In genomic region chr4:151996951-151997222, GRCm38 (mm10) we compare ENCODE assay signal across 8 mouse cellular contexts. TPM values are rescaled to one million over a fixed set of nuclear protein-coding genes. Genes with fewer than 3 reads are reported as not detected.
DNase-seq lines count a peak whose midpoint lies in the region; ATAC-seq and TF ChIP-seq lines count a peak whose summit lies in the region.

No protein-coding gene starts in this region.

- 0 out of 2 replicates have a peak, but pooled peaks cover 7% of the 10 kb centered on the region for H3K79me2 ChIP-seq in liver, adult 2 months (ENCODE audit: control insufficient read depth, insufficient read depth, low read length)

- no peaks in the 10 kb centered on the region for H3K9me3 ChIP-seq in embryonic facial prominence, embryonic 13.5 days
- no peaks in the 10 kb centered on the region for H3K9me3 ChIP-seq in intestine, embryonic 16.5 days (ENCODE audit: control insufficient read depth, low read length)
- no peaks in the 10 kb centered on the region for H3K9me3 ChIP-seq in neural tube, embryonic 13.5 days

- ATAC-seq in embryonic facial prominence, embryonic 13.5 days (ENCODE audit: insufficient number of reproducible peaks, insufficient read depth, low FRiP score, low TSS enrichment, low read depth) = no peak
- ATAC-seq in intestine, embryonic 16.5 days = no peak
- ATAC-seq in neural tube, embryonic 13.5 days (ENCODE audit: low read depth) = no peak

- DNase-seq in liver, adult 2 months (ENCODE audit: extremely low read depth, low read depth, low spot score) = no peak
- no peak for DNase-seq in liver
- no peak for DNase-seq in layer of hippocampus, postnatal 25 days (ENCODE audit: extremely low spot score in 1 of 2, low spot score in 1 of 2)
- no peak for DNase-seq in spleen, postnatal 36 days (ENCODE audit: low spot score in 2 of 2)
- no peak for DNase-seq in thymus, postnatal 0 days (ENCODE audit: low spot score)

- no peak for TF ChIP-seq POLR2A in liver, adult 2 months (IDR thresholded peaks at IDR 0.05; ENCODE audit: extremely low read depth, insufficient read depth, low read length)

- no peaks in the 10 kb centered on the region for H3K4me1 ChIP-seq in liver, adult 2 months (ENCODE audit: control insufficient read depth, insufficient read depth, low read length)
- peaks cover 23% of the 10 kb centered on the region for H3K4me1 ChIP-seq in embryonic facial prominence, embryonic 13.5 days
- H3K4me1 ChIP-seq in intestine, embryonic 16.5 days (ENCODE audit: control insufficient read depth, insufficient read depth, low read length) = peaks cover 21% of the 10 kb centered on the region
- peaks cover 29% of the 10 kb centered on the region for H3K4me1 ChIP-seq in neural tube, embryonic 13.5 days (replicated peaks)

- WGBS in liver, adult 2 months = under 1% methylated on average over 13 of the region's 13 CpGs
- WGBS in embryonic facial prominence, embryonic 13.5 days = 4% methylated on average over 13 of the region's 13 CpGs
- WGBS in intestine, embryonic 16.5 days = 3% methylated on average over 13 of the region's 13 CpGs
- 5% methylated on average over 13 of the region's 13 CpGs for WGBS in neural tube, embryonic 13.5 days

- peak overlapping the region; percentile 81 for H3K27ac ChIP-seq in liver, adult 2 months (replicated peaks; ENCODE audit: insufficient read depth, low read depth, low read length)
- peak overlapping the region; percentile 89 for H3K27ac ChIP-seq in embryonic facial prominence, embryonic 13.5 days
- H3K27ac ChIP-seq in intestine, embryonic 16.5 days (ENCODE audit: low read length) = peak overlapping the region; percentile 88
- peak overlapping the region; percentile 89 for H3K27ac ChIP-seq in neural tube, embryonic 13.5 days (replicated peaks)

- no peak for TF ChIP-seq CTCF in liver, adult 2 months (IDR thresholded peaks at IDR 0.05; ENCODE audit: low read depth, low read length)

- H3K9ac ChIP-seq in liver, adult 2 months (ENCODE audit: low read depth, low read length) = peak overlapping the region; percentile 87
- peak overlapping the region; percentile 79 for H3K9ac ChIP-seq in embryonic facial prominence, embryonic 13.5 days
- peak overlapping the region; percentile 88 for H3K9ac ChIP-seq in intestine, embryonic 16.5 days (ENCODE audit: low read depth, low read length)
- H3K9ac ChIP-seq in neural tube, embryonic 13.5 days = peak overlapping the region; percentile 83

- peak overlapping the region; percentile 87 for H3K4me3 ChIP-seq in liver, adult 2 months (ENCODE audit: insufficient read depth, low read depth, low read length)
- peak overlapping the region; percentile 98 for H3K4me3 ChIP-seq in embryonic facial prominence, embryonic 13.5 days
- peak overlapping the region; percentile 98 for H3K4me3 ChIP-seq in intestine, embryonic 16.5 days (ENCODE audit: low read length)
- H3K4me3 ChIP-seq in neural tube, embryonic 13.5 days = peak overlapping the region; percentile 98

- no peaks in the 10 kb centered on the region for H3K36me3 ChIP-seq in liver, adult 2 months (ENCODE audit: control insufficient read depth, insufficient read depth, low read length)
- peaks cover 9% of the 10 kb centered on the region for H3K36me3 ChIP-seq in embryonic facial prominence, embryonic 13.5 days
- H3K36me3 ChIP-seq in intestine, embryonic 16.5 days (ENCODE audit: control insufficient read depth, insufficient read depth, low read length) = peaks cover 4% of the 10 kb centered on the region
- H3K36me3 ChIP-seq in neural tube, embryonic 13.5 days = peaks cover 13% of the 10 kb centered on the region

- H3K27me3 ChIP-seq in liver, adult 2 months (ENCODE audit: control insufficient read depth, insufficient read depth, low read length) = no peaks in the 10 kb centered on the region
- no peaks in the 10 kb centered on the region for H3K27me3 ChIP-seq in embryonic facial prominence, embryonic 13.5 days
- no peaks in the 10 kb centered on the region for H3K27me3 ChIP-seq in intestine, embryonic 16.5 days (replicated peaks; ENCODE audit: control insufficient read depth, insufficient read depth, low read length)
- no peaks in the 10 kb centered on the region for H3K27me3 ChIP-seq in neural tube, embryonic 13.5 days

- H3K4me2 ChIP-seq in embryonic facial prominence, embryonic 13.5 days = peak overlapping the region; percentile 66
- peak overlapping the region; percentile 60 for H3K4me2 ChIP-seq in intestine, embryonic 16.5 days (ENCODE audit: low read depth, low read length)
- H3K4me2 ChIP-seq in neural tube, embryonic 13.5 days = peak overlapping the region; percentile 66

RNA-seq across cellular contexts. Expression of gene Phf13, which starts 0.8 kb away (rescaled TPM):
- total RNA-seq in liver, adult 2 months (2014; rRNA removed) = 1.3 and 1.4 TPM in 2 replicates
- 1.9 and 2.7 TPM in 2 replicates for polyA plus RNA-seq in liver, adult 2 months (2012; rRNA removed)
- polyA plus RNA-seq in embryonic facial prominence, embryonic 13.5 days (2015; fragmentation: Nextera tagmentation; extraction: Ambion mirVana) = 38.0 and 38.1 TPM in 2 replicates
- polyA plus RNA-seq in intestine, embryonic 16.5 days (2015; fragmentation: Nextera tagmentation; extraction: Ambion mirVana) = 15.5 and 16.7 TPM in 2 replicates
- 19.1 and 20.6 TPM in 2 replicates for polyA plus RNA-seq in neural tube, embryonic 13.5 days (2015; fragmentation: Nextera tagmentation; extraction: Ambion mirVana)
- total RNA-seq in layer of hippocampus, postnatal 25 days (2021) = 10 to 100 TPM; 11.7 to 12.5 TPM
- polyA plus RNA-seq in thymus, postnatal 0 days (2015; fragmentation: Nextera tagmentation; extraction: Ambion mirVana) = 10.0 and 11.3 TPM in 2 replicates

RNA-seq across cellular contexts. Expression of gene Thap3, which starts 8.1 kb away (rescaled TPM):
- 7.9 and 8.0 TPM in 2 replicates for total RNA-seq in liver, adult 2 months (2014; rRNA removed)
- polyA plus RNA-seq in liver, adult 2 months (2012; rRNA removed) = 20.8 and 24.1 TPM in 2 replicates
- polyA plus RNA-seq in embryonic facial prominence, embryonic 13.5 days (2015; fragmentation: Nextera tagmentation; extraction: Ambion mirVana) = 56.3 and 61.2 TPM in 2 replicates
- polyA plus RNA-seq in intestine, embryonic 16.5 days (2015; fragmentation: Nextera tagmentation; extraction: Ambion mirVana) = 27.0 and 29.0 TPM in 2 replicates
- polyA plus RNA-seq in neural tube, embryonic 13.5 days (2015; fragmentation: Nextera tagmentation; extraction: Ambion mirVana) = 33.6 and 33.8 TPM in 2 replicates
- total RNA-seq in layer of hippocampus, postnatal 25 days (2021) = 10 to 100 TPM; 24.3 to 25.5 TPM
- 30.7 and 41.4 TPM in 2 replicates for polyA plus RNA-seq in thymus, postnatal 0 days (2015; fragmentation: Nextera tagmentation; extraction: Ambion mirVana)

RNA-seq across cellular contexts. Expression of gene Klhl21, which starts 11.7 kb away (rescaled TPM):
- 25.8 and 30.8 TPM in 2 replicates for total RNA-seq in liver, adult 2 months (2014; rRNA removed)
- polyA plus RNA-seq in liver, adult 2 months (2012; rRNA removed) = 21.8 and 23.9 TPM in 2 replicates
- 10.1 TPM in 2 replicates for polyA plus RNA-seq in embryonic facial prominence, embryonic 13.5 days (2015; fragmentation: Nextera tagmentation; extraction: Ambion mirVana)
- polyA plus RNA-seq in intestine, embryonic 16.5 days (2015; fragmentation: Nextera tagmentation; extraction: Ambion mirVana) = 7.4 and 8.3 TPM in 2 replicates
- 4.5 TPM in 2 replicates for polyA plus RNA-seq in neural tube, embryonic 13.5 days (2015; fragmentation: Nextera tagmentation; extraction: Ambion mirVana)
- total RNA-seq in layer of hippocampus, postnatal 25 days (2021) = 10 to 100 TPM; 19.1 to 20.7 TPM
- 8.9 and 10.2 TPM in 2 replicates for polyA plus RNA-seq in thymus, postnatal 0 days (2015; fragmentation: Nextera tagmentation; extraction: Ambion mirVana)

RNA-seq across cellular contexts. Expression of gene Zbtb48, which starts 30.6 kb away (rescaled TPM):
- total RNA-seq in liver, adult 2 months (2014; rRNA removed) = 12.0 and 16.0 TPM in 2 replicates
- 11.8 and 16.6 TPM in 2 replicates for polyA plus RNA-seq in liver, adult 2 months (2012; rRNA removed)
- polyA plus RNA-seq in embryonic facial prominence, embryonic 13.5 days (2015; fragmentation: Nextera tagmentation; extraction: Ambion mirVana) = 17.5 and 22.9 TPM in 2 replicates
- 13.5 and 16.6 TPM in 2 replicates for polyA plus RNA-seq in intestine, embryonic 16.5 days (2015; fragmentation: Nextera tagmentation; extraction: Ambion mirVana)
- polyA plus RNA-seq in neural tube, embryonic 13.5 days (2015; fragmentation: Nextera tagmentation; extraction: Ambion mirVana) = 15.3 and 18.8 TPM in 2 replicates
- 10 to 100 TPM; 11.0 to 15.8 TPM for total RNA-seq in layer of hippocampus, postnatal 25 days (2021)
- 18.4 and 18.9 TPM in 2 replicates for polyA plus RNA-seq in thymus, postnatal 0 days (2015; fragmentation: Nextera tagmentation; extraction: Ambion mirVana)

RNA-seq across cellular contexts. Expression of gene Tas1r1, which starts 41.5 kb away (rescaled TPM):
- total RNA-seq in liver, adult 2 months (2014; rRNA removed) = not detected in 2 replicates
- not detected in 2 replicates for polyA plus RNA-seq in liver, adult 2 months (2012; rRNA removed)
- polyA plus RNA-seq in embryonic facial prominence, embryonic 13.5 days (2015; fragmentation: Nextera tagmentation; extraction: Ambion mirVana) = 0.55 and 0.59 TPM in 2 replicates
- polyA plus RNA-seq in intestine, embryonic 16.5 days (2015; fragmentation: Nextera tagmentation; extraction: Ambion mirVana) = 0.20 and 0.21 TPM in 2 replicates
- 1.2 and 1.3 TPM in 2 replicates for polyA plus RNA-seq in neural tube, embryonic 13.5 days (2015; fragmentation: Nextera tagmentation; extraction: Ambion mirVana)
- under 1 TPM; 0.49 to 0.54 TPM for total RNA-seq in layer of hippocampus, postnatal 25 days (2021)
- polyA plus RNA-seq in thymus, postnatal 0 days (2015; fragmentation: Nextera tagmentation; extraction: Ambion mirVana) = 0.32 and 0.59 TPM in 2 replicates
